Comparison of ENCODE assay signal across 9 mouse cellular contexts in the genomic region with DNA sequence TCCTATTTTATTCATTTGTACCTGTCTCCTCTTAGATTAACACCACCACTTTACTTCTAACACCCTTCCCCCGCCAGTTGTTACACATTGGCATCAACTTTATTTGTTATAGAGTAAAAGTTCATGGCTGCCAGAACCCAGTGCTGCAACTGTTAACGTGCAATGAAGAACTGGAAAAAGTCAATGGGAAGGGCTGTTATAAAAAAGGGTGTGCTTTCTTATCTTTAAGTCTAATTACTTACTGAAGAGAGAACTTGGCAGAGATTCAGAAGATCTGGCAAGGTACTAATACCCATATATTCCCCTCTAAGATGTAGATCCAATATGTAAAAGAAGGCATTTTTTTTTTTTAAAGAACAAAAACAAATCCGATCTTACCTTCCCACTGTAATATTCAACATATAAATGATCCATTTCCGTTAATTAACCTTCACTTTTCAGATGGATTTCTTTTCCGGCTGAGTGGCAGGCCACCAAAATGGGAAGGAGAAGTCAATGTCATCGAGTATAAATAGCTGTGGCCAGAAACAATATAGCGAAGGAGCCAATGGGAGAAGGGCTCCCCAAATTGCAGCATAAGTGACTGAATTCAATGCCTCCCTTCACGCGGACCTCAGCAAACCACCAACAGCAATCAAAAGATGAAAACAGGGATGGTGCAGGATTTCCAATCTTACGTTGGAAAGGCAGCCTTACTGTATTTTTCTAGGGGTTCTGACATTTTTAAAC. TPM values are rescaled to one million over a fixed set of nuclear protein-coding genes. Genes with fewer than 3 reads are reported as not detected.
DNase-seq lines count a peak whose midpoint lies in the region; ATAC-seq and TF ChIP-seq lines count a peak whose summit lies in the region.
"Had no signal": no experiment of that assay in that cellular context is flagged by ENCODE, and none has a peak within 500 bp of the region (broad histone marks: within the 10 kb centered on the region; RNA-seq: fewer than 3 reads in every experiment).

No protein-coding gene starts in this region.

- no peaks in the 10 kb centered on the region for H3K36me3 ChIP-seq in heart, embryonic 11.5 days (ENCODE audit: control insufficient read depth, insufficient read depth, low read length)
- H3K36me3 ChIP-seq in hindbrain, embryonic 16.5 days (ENCODE audit: control insufficient read depth, insufficient read depth, low read length): no peaks in the 10 kb centered on the region
- H3K36me3 ChIP-seq in midbrain, embryonic 13.5 days: no peaks in the 10 kb centered on the region; the same call in 1 of the 2 replicates

- no peak overlapping the region for H3K9ac ChIP-seq in heart, embryonic 11.5 days (ENCODE audit: low read depth, low read length)
- no peak overlapping the region for H3K9ac ChIP-seq in hindbrain, embryonic 16.5 days (ENCODE audit: low read depth, low read length)
- H3K9ac ChIP-seq in midbrain, embryonic 13.5 days (replicated peaks): 0 out of 2 replicates have a peak overlapping the region, but pooled peaks have one; percentile 90

- DNase-seq in heart, postnatal 14 days: no peak
- no peak for DNase-seq in frontal cortex, postnatal 10 days (ENCODE audit: low spot score in 2 of 2)
- DNase-seq in left cerebral cortex, adult 11 months (ENCODE audit: low spot score): no peak
- no peak for DNase-seq in thymus, postnatal 10 days (ENCODE audit: low spot score in 2 of 2)
- DNase-seq: gastrocnemius, postnatal 14 days had no signal

- peak overlapping the region; percentile 87 for H3K4me3 ChIP-seq in heart, embryonic 11.5 days (ENCODE audit: low read depth, low read length)
- peak overlapping the region; percentile 81; the same call in 1 of the 2 replicates for H3K4me3 ChIP-seq in bone marrow macrophage, adult 2 months (ENCODE audit: insufficient read depth, low read length)
- H3K4me3 ChIP-seq in hindbrain, embryonic 16.5 days (ENCODE audit: low read length): peak overlapping the region; percentile 58
- H3K4me3 ChIP-seq in midbrain, embryonic 13.5 days (replicated peaks): peak overlapping the region; percentile 97

- H3K27ac ChIP-seq in heart, embryonic 11.5 days (ENCODE audit: low read depth, low read length): no peak overlapping the region
- H3K27ac ChIP-seq in bone marrow macrophage, adult 2 months (ENCODE audit: insufficient read depth, low read depth, low read length): peak overlapping the region; percentile 84
- H3K27ac ChIP-seq in hindbrain, embryonic 16.5 days (ENCODE audit: low read depth, low read length): no peak overlapping the region
- H3K27ac ChIP-seq in midbrain, embryonic 13.5 days: no peak overlapping the region

- no peak for TF ChIP-seq CTCF in bone marrow macrophage, adult 2 months (IDR thresholded peaks at IDR 0.05; ENCODE audit: low read depth, low read length)

- H3K27me3 ChIP-seq in heart, embryonic 11.5 days (ENCODE audit: control insufficient read depth, insufficient read depth, low read length): no peaks in the 10 kb centered on the region
- H3K27me3 ChIP-seq in hindbrain, embryonic 16.5 days (replicated peaks; ENCODE audit: control insufficient read depth, insufficient read depth, low read length): no peaks in the 10 kb centered on the region
- H3K27me3 ChIP-seq in midbrain, embryonic 13.5 days: no peaks in the 10 kb centered on the region

- no peaks in the 10 kb centered on the region for H3K9me3 ChIP-seq in heart, embryonic 11.5 days (replicated peaks; ENCODE audit: control insufficient read depth, low read length)
- no peaks in the 10 kb centered on the region for H3K9me3 ChIP-seq in hindbrain, embryonic 16.5 days (ENCODE audit: control insufficient read depth, low read length)
- no peaks in the 10 kb centered on the region for H3K9me3 ChIP-seq in midbrain, embryonic 13.5 days

- WGBS in heart, embryonic 11.5 days (ENCODE audit: insufficient replicate concordance): 73% methylated on average over 10 of the region's 10 CpGs
- WGBS in hindbrain, embryonic 16.5 days: 61% methylated on average over 10 of the region's 10 CpGs
- 73% methylated on average over 10 of the region's 10 CpGs for WGBS in midbrain, embryonic 13.5 days

- peak overlapping the region; percentile 78 for H3K4me2 ChIP-seq in heart, embryonic 11.5 days
- H3K4me2 ChIP-seq in hindbrain, embryonic 16.5 days (ENCODE audit: low read length): peak overlapping the region; percentile 72
- peak overlapping the region; percentile 70 for H3K4me2 ChIP-seq in midbrain, embryonic 13.5 days (replicated peaks)

- intact Hi-C loops in heart, postnatal 14 days (cut with DNase I): no loop called here

- peaks cover 8% of the 10 kb centered on the region for H3K4me1 ChIP-seq in heart, embryonic 11.5 days (ENCODE audit: control insufficient read depth, insufficient read depth, low read length)
- peaks cover 26% of the 10 kb centered on the region for H3K4me1 ChIP-seq in bone marrow macrophage, adult 2 months (ENCODE audit: control insufficient read depth, insufficient read depth, low read length)
- H3K4me1 ChIP-seq in hindbrain, embryonic 16.5 days (ENCODE audit: control insufficient read depth, insufficient read depth, low read depth, low read length): peaks cover 19% of the 10 kb centered on the region
- H3K4me1 ChIP-seq in midbrain, embryonic 13.5 days (replicated peaks): peaks cover 39% of the 10 kb centered on the region

- TF ChIP-seq POLR2A in bone marrow macrophage, adult 2 months (IDR thresholded peaks at IDR 0.05; ENCODE audit: borderline replicate concordance, low read depth, low read length): no peak

- no peak for ATAC-seq in heart, embryonic 11.5 days (replicated peaks; ENCODE audit: insufficient number of reproducible peaks, low FRiP score, low TSS enrichment)
- no peak for ATAC-seq in hindbrain, embryonic 16.5 days
- no peak for ATAC-seq in midbrain, embryonic 13.5 days

RNA-seq across cellular contexts. Expression of gene Ttc17, which starts 1.8 kb away (rescaled TPM):
- 12.4 and 13.4 TPM in 2 replicates for polyA plus RNA-seq in heart, embryonic 11.5 days (2014; fragmentation: Nextera tagmentation; extraction: Ambion mirVana)
- total RNA-seq in heart, postnatal 14 days (2021): 10 to 100 TPM; 31.8 to 32.9 TPM
- polyA plus RNA-seq in bone marrow macrophage, adult 2 months (2012; ENCODE audit: insufficient read depth, insufficient read length, missing spikeins): 34.5 and 38.7 TPM in 2 replicates
- polyA plus RNA-seq in hindbrain, embryonic 16.5 days (2015; fragmentation: Nextera tagmentation; extraction: Ambion mirVana): 22.0 and 24.0 TPM in 2 replicates
- polyA plus RNA-seq in midbrain, embryonic 13.5 days (2015; fragmentation: Nextera tagmentation; extraction: Ambion mirVana): 21.7 and 22.7 TPM in 2 replicates

RNA-seq across cellular contexts. Expression of gene Api5, which starts 33.3 kb away (rescaled TPM):
- 99.3 and 110 TPM in 2 replicates for polyA plus RNA-seq in heart, embryonic 11.5 days (2014; fragmentation: Nextera tagmentation; extraction: Ambion mirVana)
- total RNA-seq in heart, postnatal 14 days (2021): 10 to 100 TPM; 36.4 to 38.0 TPM
- polyA plus RNA-seq in bone marrow macrophage, adult 2 months (2012; ENCODE audit: insufficient read depth, insufficient read length, missing spikeins): 59.2 and 59.6 TPM in 2 replicates
- 89.3 and 102 TPM in 2 replicates for polyA plus RNA-seq in hindbrain, embryonic 16.5 days (2015; fragmentation: Nextera tagmentation; extraction: Ambion mirVana)
- 135 and 143 TPM in 2 replicates for polyA plus RNA-seq in midbrain, embryonic 13.5 days (2015; fragmentation: Nextera tagmentation; extraction: Ambion mirVana)
